Mouse (Mus musculus): ENCODE data around the gene Fam189b.
A peak's percentile ranks its signal among the peaks of the same experiment; 100 is the strongest.
"Not testable (repeated sequence)": the region's sequence is repeated elsewhere in the genome, so short reads cannot be mapped to it uniquely, and the experiment has no call there.

Fam189b gene

GRCm38 (mm10) chr3:89208075-89208657 is 25.2 kb downstream of the Fam189b start:
- no peak for DNase-seq

GRCm38 (mm10) chr3:89208736-89209135 is 25.8 kb downstream of the Fam189b start:
- no peak for DNase-seq

GRCm38 (mm10) chr3:89209731-89210130 is 26.8 kb downstream of the Fam189b start:
- DNase-seq = no peak

- no peak for DNase-seq
These were observed 27.2 kb downstream of the Fam189b start for GRCm38 (mm10) chr3:89210162-89210561.

GRCm38 (mm10) chr3:89210731-89211130 is 27.8 kb downstream of the Fam189b start:
- DNase-seq = no peak

- peak; percentile 82 to 89 for DNase-seq
These were observed 31.0 kb downstream of the Fam189b start for GRCm38 (mm10) chr3:89213803-89214530.

- DNase-seq = no peak
These were observed 31.9 kb downstream of the Fam189b start, which contains the start of gene Thbs3 for GRCm38 (mm10) chr3:89214681-89215411. Gene Thbs3 (plus strand): TSS chr3:89215180.

GRCm38 (mm10) chr3:89215853-89216252 is 32.9 kb downstream of the Fam189b start:
- DNase-seq = peak; percentile 66 to 82

GRCm38 (mm10) chr3:89216407-89216806 is 33.5 kb downstream of the Fam189b start:
- not testable (repeated sequence) for DNase-seq

GRCm38 (mm10) chr3:89218271-89218670 is 35.3 kb downstream of the Fam189b start:
- DNase-seq = no peak

GRCm38 (mm10) chr3:89219546-89219945 is 36.6 kb downstream of the Fam189b start:
- no peak for DNase-seq

GRCm38 (mm10) chr3:89221167-89221566 is 38.2 kb downstream of the Fam189b start:
- DNase-seq = no peak

GRCm38 (mm10) chr3:89224796-89225195 is 41.9 kb downstream of the Fam189b start:
- no peak for DNase-seq

- DNase-seq = no peak
These were observed 42.4 kb downstream of the Fam189b start for GRCm38 (mm10) chr3:89225321-89225815.

GRCm38 (mm10) chr3:89225918-89226317 is 43.0 kb downstream of the Fam189b start:
- DNase-seq = no peak

GRCm38 (mm10) chr3:89226361-89226760 is 43.4 kb downstream of the Fam189b start:
- DNase-seq = no peak

- no peak for DNase-seq
These were observed 44.0 kb downstream of the Fam189b start, which contains the start of gene Mtx1 for GRCm38 (mm10) chr3:89226900-89227299. Gene Mtx1 (minus strand): TSS chr3:89227088.

- peak in 1 of 2 experiments; percentile 43 for DNase-seq
These were observed 44.6 kb downstream of the Fam189b start for GRCm38 (mm10) chr3:89227307-89228179.

GRCm38 (mm10) chr3:89228180-89228549 is 45.2 kb downstream of the Fam189b start:
- peak; percentile 76 to 86 for DNase-seq

GRCm38 (mm10) chr3:89228836-89229235 is 45.9 kb downstream of the Fam189b start, which contains the start of gene Muc1:
Gene Muc1 (plus strand): TSS chr3:89229057.
- no peak for DNase-seq

GRCm38 (mm10) chr3:89229276-89229675 is 46.3 kb downstream of the Fam189b start:
- no peak for DNase-seq

GRCm38 (mm10) chr3:89230561-89230960 is 47.6 kb downstream of the Fam189b start:
- no peak for DNase-seq

Data from spleen, adult 18-20 months (tissue).